Mouse (Mus musculus) heart, embryonic 11.5 days (tissue): ENCODE data around the gene Ablim1. TPM values are rescaled to one million over a fixed set of nuclear protein-coding genes. Genes with fewer than 3 reads are reported as not detected.
A peak's percentile ranks its signal among the peaks of the same experiment; 100 is the strongest.

Experiments used
- ATAC-seq: fragments of 200-750 bp; cut with Nextera tagmentation; replicated peaks from 2 replicates; pipeline ENCODE4 v1.8.0; 2017; ENCODE audit warnings: moderate library complexity; ENCODE audit not compliant: insufficient number of reproducible peaks, low FRiP score, low TSS enrichment
- H3K27ac ChIP-seq: fragments of 300-500 bp; sonication (generic); 2 replicates; pipeline ENCODE4 v1.5.1; 2014; ENCODE audit warnings: mild to moderate bottlenecking, low read depth, low read length
- H3K27me3 ChIP-seq: fragments of 300-500 bp; sonication (generic); 2 replicates; pipeline ENCODE4 v1.6.1; 2014; ENCODE audit warnings: mild to moderate bottlenecking, low read length, mixed read lengths; ENCODE audit not compliant: control insufficient read depth, insufficient read depth
- H3K36me3 ChIP-seq: fragments of 300-500 bp; sonication (generic); 2 replicates; pipeline ENCODE4 v1.6.1; 2014; ENCODE audit warnings: mild to moderate bottlenecking, low read length, moderate library complexity, mixed read lengths; ENCODE audit not compliant: control insufficient read depth, insufficient read depth
- H3K4me1 ChIP-seq: fragments of 300-500 bp; sonication (generic); 2 replicates; pipeline ENCODE4 v1.6.1; 2014; ENCODE audit warnings: low read length; ENCODE audit not compliant: control insufficient read depth, insufficient read depth
- H3K4me2 ChIP-seq: fragments of 300-500 bp; sonication (generic); 2 replicates; pipeline ENCODE4 v1.6.1; 2014; ENCODE audit warnings: mild to moderate bottlenecking, moderate library complexity
- H3K4me3 ChIP-seq: fragments of 300-500 bp; sonication (generic); 2 replicates; pipeline ENCODE4 v1.5.1; 2014; ENCODE audit warnings: low read depth, low read length
- H3K9ac ChIP-seq: fragments of 300-500 bp; sonication (generic); 2 replicates; pipeline ENCODE4 v1.6.1; 2014; ENCODE audit warnings: mild to moderate bottlenecking, low read depth, low read length, moderate library complexity
- H3K9me3 ChIP-seq: fragments of 300-500 bp; sonication (generic); replicated peaks from 2 replicates; pipeline ENCODE4 v1.6.1; 2016; ENCODE audit warnings: low read length; ENCODE audit not compliant: control insufficient read depth
- WGBS: fragments of 180-500 bp; shearing (Covaris S2); extraction: QIAGEN DNeasy Blood & Tissue Kit; methylation state at CpG from one replicate; pipeline ENCODE4 v1.1.7; 2014; ENCODE audit not compliant: insufficient replicate concordance; 5-methylcytosine and 5-hydroxymethylcytosine counted together
- polyA plus RNA-seq: library from polyadenylated mRNA; unstranded; fragments of >200 nt; fragmentation: Nextera tagmentation; extraction: Ambion mirVana; gene quantifications from 2 replicates; pipeline ENCODE4 v1.2.1, GENCODE M21; 2014

The Ablim1 gene
- polyA plus RNA-seq, 1 experiment from 2014 or later, result 45.8 TPM

DNA sequence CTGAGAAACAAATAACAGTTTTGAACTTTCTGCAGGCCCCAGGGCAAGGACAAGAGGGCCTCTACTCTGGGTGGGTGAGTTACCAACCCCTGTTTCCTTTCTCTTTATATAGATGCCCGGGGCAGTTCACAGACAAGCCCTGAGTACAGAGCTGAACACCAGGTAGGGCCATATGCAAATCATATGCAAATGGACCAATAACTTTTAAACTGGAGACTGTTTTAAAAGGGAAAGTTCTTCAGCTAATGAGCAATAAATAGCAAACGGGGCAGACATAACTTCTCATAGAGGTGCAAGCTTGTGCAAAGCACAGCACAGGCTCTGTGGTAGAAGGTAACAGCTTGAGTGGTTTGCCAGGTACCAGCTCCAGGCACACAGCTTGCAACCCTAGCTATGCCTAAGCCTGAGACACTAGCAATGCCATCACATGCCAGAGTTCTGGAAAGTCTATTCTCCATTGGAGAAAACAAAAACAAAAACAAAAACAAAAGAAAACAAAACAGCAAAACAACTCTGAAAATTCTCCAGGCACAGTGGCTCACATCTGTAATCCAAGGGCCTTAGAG is 225.8 kb downstream of the Ablim1 start:
- no peak overlapping the region for H3K27ac ChIP-seq
- no peaks in the 10 kb centered on the region for H3K27me3 ChIP-seq
- ATAC-seq, result no peak
- peaks cover 6% of the 10 kb centered on the region for H3K4me1 ChIP-seq
- no peak overlapping the region for H3K9ac ChIP-seq
- no peaks in the 10 kb centered on the region for H3K9me3 ChIP-seq
- no peak overlapping the region for H3K4me2 ChIP-seq
- H3K36me3 ChIP-seq, result no peaks in the 10 kb centered on the region
- 72% methylated on average over 2 of the region's 2 CpGs for WGBS
- H3K4me3 ChIP-seq, result no peak overlapping the region

DNA sequence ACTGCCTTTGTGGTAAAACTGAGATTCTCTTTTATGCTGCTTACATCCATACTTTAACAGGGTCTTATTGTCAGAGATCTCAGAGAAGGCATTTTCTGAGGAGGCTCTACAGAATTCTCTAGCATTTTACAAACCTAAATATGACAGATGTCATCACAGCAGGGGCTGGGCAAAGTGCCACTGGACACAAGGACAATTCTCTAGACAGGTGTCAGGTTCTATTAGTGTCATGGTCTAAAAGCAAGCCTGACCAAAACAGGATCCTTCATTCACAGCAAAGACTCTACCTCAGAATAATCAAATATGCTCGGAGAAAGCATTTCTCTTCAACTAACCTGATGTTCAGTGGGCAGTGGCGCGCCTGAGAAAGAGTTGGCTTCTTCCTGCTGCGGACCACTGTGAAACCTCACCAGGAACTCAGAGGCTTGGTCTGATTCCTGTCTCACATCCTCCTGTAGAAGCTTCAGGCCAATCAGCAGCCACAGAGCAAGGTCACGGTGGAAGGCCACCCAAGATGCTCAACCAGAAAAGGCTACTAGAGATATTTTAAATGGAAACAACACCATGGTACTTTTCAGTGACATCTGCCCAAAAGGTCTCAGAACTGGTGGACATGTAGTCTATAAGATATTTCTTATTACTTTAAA is 230.1 kb downstream of the Ablim1 start:
- no peaks in the 10 kb centered on the region; the same call in 1 of the 2 replicates for H3K36me3 ChIP-seq
- H3K4me1 ChIP-seq, result peaks cover 8% of the 10 kb centered on the region
- no peak overlapping the region for H3K27ac ChIP-seq
- H3K4me3 ChIP-seq, result no peak overlapping the region
- 88% methylated on average over 5 of the region's 5 CpGs for WGBS
- H3K4me2 ChIP-seq, result no peak overlapping the region
- ATAC-seq, result no peak
- H3K9ac ChIP-seq, result no peak overlapping the region
- H3K9me3 ChIP-seq, result no peaks in the 10 kb centered on the region
- H3K27me3 ChIP-seq, result no peaks in the 10 kb centered on the region

DNA sequence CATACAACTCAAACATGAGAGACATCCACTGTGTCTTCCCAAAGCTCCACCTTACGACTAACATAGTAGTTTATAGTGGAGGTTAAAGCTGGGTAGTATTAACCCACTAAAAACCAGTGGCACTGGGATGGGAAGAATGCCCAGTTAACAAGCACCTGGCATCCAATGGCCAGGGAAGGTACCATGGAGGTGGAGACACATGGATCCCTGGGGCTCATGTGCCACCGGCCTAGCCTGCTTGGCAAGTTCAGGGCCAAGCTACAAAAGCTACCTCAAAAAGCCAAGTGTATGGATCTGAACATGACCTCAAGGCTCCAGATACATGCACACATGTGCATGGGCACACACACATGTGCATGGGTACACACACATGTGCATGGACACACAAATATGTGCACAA is 230.8 kb downstream of the Ablim1 start:
- Histone ChIP-seq H3K4me1 (peaks cover 8% of the 10 kb centered on the region), H3K27me3 (no peaks in the 10 kb centered on the region), H3K9me3 (no peaks in the 10 kb centered on the region), H3K9ac (no peak overlapping the region), H3K27ac (no peak overlapping the region), H3K36me3 (no peaks in the 10 kb centered on the region; the same call in 1 of the 2 replicates), H3K4me3 (no peak overlapping the region), H3K4me2 (no peak overlapping the region)
- ATAC-seq, result no peak
- 90% methylated on average over 2 of the region's 2 CpGs for WGBS

- ATAC-seq, result no peak
- no peaks in the 10 kb centered on the region for H3K9me3 ChIP-seq
- 76% methylated on average over 10 of the region's 10 CpGs for WGBS
- H3K9ac ChIP-seq, result no peak overlapping the region
- no peaks in the 10 kb centered on the region; the same call in 1 of the 2 replicates for H3K36me3 ChIP-seq
- no peak overlapping the region for H3K4me2 ChIP-seq
- peaks cover 8% of the 10 kb centered on the region for H3K4me1 ChIP-seq
- no peaks in the 10 kb centered on the region for H3K27me3 ChIP-seq
- no peak overlapping the region for H3K4me3 ChIP-seq
- no peak overlapping the region for H3K27ac ChIP-seq
Measured at GRCm38 (mm10) chr19:57083183-57083555, 231.6 kb downstream of the Ablim1 start.

GRCm38 (mm10) chr19:57082454-57083182 is 232.1 kb downstream of the Ablim1 start:
- WGBS, result 64% methylated on average over 17 of the region's 17 CpGs
- H3K4me1 ChIP-seq, result peaks cover 8% of the 10 kb centered on the region
- no peaks in the 10 kb centered on the region for H3K9me3 ChIP-seq
- H3K36me3 ChIP-seq, result no peaks in the 10 kb centered on the region; the same call in 1 of the 2 replicates
- H3K27me3 ChIP-seq, result no peaks in the 10 kb centered on the region
- H3K27ac ChIP-seq, result no peak overlapping the region
- H3K9ac ChIP-seq, result no peak overlapping the region
- no peak for ATAC-seq
- H3K4me2 ChIP-seq, result no peak overlapping the region
- no peak overlapping the region for H3K4me3 ChIP-seq

GRCm38 (mm10) chr19:57081536-57081935 is 233.2 kb downstream of the Ablim1 start:
- no peak overlapping the region for H3K27ac ChIP-seq
- ATAC-seq, result no peak
- WGBS, result 50% methylated on average over 4 of the region's 4 CpGs

GRCm38 (mm10) chr19:57079606-57079981 is 235.1 kb downstream of the Ablim1 start:
- H3K9ac ChIP-seq, result no peak overlapping the region
- H3K36me3 ChIP-seq, result no peaks in the 10 kb centered on the region; the same call in 1 of the 2 replicates
- ATAC-seq, result no peak
- H3K4me3 ChIP-seq, result no peak overlapping the region
- H3K4me1 ChIP-seq, result peaks cover 8% of the 10 kb centered on the region
- no peaks in the 10 kb centered on the region for H3K27me3 ChIP-seq
- H3K27ac ChIP-seq, result no peak overlapping the region
- no peaks in the 10 kb centered on the region for H3K9me3 ChIP-seq
- WGBS, result 74% methylated on average over 3 of the region's 3 CpGs
- H3K4me2 ChIP-seq, result no peak overlapping the region

More at GRCm38 (mm10) chr19:57081536-57081935, 233.2 kb downstream of the Ablim1 start:
- Histone ChIP-seq H3K27me3 (no peaks in the 10 kb centered on the region), H3K4me3 (no peak overlapping the region), H3K4me2 (no peak overlapping the region), H3K9ac (no peak overlapping the region), H3K36me3 (no peaks in the 10 kb centered on the region; the same call in 1 of the 2 replicates), H3K9me3 (no peaks in the 10 kb centered on the region), H3K4me1 (peaks cover 8% of the 10 kb centered on the region)

- H3K9ac ChIP-seq, result no peak overlapping the region
- 64% methylated on average over 10 of the region's 10 CpGs for WGBS
- peaks cover 8% of the 10 kb centered on the region for H3K4me1 ChIP-seq
- no peak overlapping the region for H3K4me2 ChIP-seq
- H3K4me3 ChIP-seq, result no peak overlapping the region
- H3K9me3 ChIP-seq, result no peaks in the 10 kb centered on the region
- no peaks in the 10 kb centered on the region; the same call in 1 of the 2 replicates for H3K36me3 ChIP-seq
- H3K27ac ChIP-seq, result 0 out of 2 replicates have a peak overlapping the region, but pooled peaks have one; percentile 35
- no peak for ATAC-seq
- H3K27me3 ChIP-seq, result no peaks in the 10 kb centered on the region
Measured at GRCm38 (mm10) chr19:57078867-57079605, 235.7 kb downstream of the Ablim1 start.
